Mouse (Mus musculus): Measurements from ENCODE around the gene Tgm2.

GRCm38 (mm10) chr2:158155615-158156014 is 9.4 kb upstream of the Tgm2 start:
- TF ChIP-seq CTCF (IDR thresholded peaks at IDR 0.05; ENCODE audit: control insufficient read depth, insufficient read depth, low read length) (no peak), POLR2A (IDR thresholded peaks at IDR 0.05; ENCODE audit: borderline replicate concordance, control insufficient read depth, low read depth, low read length) (no peak)
